Mouse (Mus musculus): Measurements from ENCODE around the gene Cpvl.

Cpvl gene

DNA sequence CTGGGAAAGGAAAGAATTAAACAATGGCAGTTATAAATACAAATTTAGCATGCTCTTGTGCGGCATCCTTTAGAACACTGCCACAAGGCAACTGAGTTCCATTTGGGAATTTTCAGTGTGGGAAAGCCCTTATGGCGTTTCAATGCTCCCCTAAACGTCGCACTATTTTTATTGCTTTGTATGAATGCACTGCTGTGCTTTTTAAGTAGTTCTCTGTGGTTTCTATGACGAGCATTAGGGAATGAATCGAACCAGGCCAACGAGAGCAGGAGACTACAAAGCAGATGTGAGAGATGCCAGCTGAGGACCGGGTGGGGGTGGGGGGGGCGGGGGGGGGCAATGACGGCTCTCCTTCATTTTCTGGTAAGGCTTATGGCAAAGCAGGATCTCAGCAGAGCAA, 96.8 kb downstream of the Cpvl start:
- DNase-seq, result peak; percentile 26

DNA sequence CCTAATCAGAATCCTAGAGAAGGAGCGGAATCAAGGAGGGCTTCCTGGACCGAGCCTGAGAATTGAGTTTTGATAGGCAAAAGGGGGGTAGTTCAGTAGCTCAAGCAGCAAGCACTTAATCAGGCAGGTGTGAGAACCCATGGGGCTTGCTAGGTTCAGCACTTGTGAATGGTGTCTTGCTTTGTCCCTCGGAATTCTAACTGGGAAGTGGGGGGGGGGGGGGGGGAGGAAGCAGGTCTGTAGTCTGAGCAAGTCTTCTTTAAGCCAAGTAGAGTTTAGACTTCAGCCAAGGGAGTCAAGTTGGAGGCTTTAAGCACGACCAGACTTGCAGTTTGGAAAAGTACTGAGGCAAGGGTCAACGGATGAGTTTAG, 97.2 kb downstream of the Cpvl start:
- DNase-seq, result no peak

DNA sequence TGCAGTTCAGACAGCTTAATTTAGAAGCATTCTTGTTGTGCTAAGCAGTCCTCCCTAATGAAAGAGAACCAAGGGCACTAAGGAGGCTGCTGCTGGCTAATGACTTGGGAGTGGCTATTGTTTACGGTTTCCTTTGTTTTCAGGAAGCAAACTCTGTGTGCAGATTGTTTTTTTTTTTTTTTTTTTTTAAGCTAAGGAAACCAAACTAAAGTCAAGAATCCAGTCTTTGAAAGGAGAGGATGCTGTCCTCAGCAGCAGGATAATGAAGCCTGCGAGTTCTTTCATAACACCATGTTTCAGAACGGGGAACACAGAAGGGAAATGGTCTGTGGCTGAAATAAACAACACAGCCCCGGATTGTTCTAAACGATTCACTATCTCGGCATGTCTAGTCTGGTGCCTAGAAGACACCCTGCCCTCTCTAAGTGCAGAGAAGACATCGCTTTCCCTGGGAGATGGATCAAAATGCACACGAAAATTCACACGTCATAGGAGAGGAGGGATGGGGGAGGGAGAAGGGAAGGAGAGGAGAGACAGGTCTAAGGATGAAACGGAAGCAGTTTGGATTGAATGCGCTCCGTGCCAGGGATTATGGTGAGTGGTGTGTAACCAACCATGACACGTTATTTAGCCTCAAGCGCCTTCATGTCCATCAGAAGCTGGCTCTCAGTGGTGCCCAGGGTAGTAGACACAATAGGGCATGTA, 97.8 kb downstream of the Cpvl start:
- DNase-seq, result no peak

DNA sequence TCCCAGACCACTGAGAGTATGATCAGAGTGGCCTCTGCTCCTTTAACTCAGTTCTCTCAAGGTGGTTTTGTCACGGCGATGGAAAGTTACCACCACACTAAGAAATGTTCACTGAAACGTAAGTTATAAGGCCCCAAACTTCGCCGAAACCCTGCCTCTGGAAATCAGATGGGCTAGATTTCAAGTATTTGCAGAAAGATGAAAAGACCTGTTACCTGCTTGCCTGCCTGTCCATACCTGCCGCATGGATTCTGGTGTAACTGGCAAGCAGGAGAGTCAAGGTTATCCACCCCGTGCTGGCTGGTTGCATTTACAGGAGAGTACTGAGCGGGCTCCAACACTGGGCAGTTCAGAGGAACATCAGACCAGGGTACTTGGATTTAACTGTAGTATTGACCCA, 98.9 kb downstream of the Cpvl start:
- DNase-seq, result no peak

DNA sequence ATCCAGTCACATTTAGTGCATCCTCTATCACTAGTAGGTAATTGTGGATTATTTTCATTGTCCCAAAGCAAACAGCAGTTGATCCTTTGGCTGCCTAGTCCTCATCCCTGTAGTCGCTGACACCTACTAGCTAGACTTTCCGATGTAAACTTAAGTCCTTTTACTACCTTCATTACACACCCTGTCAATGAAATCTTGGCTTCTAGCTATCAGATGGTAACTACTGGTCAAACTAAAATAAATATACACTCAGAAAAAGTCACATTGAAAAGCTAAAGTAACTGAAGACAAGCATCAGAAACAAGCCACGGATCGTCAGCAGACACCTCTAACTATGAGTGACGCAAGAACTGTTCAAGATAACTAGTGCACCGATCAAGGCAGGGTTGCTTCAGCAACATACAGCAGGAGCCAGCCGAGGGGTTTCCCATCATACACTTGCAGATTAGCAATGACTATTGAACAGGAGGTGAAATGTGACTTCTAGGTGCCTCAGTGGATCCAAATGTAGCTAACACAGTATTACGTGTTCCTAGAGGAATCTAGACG, 103.5 kb downstream of the Cpvl start:
- no peak for DNase-seq

DNA sequence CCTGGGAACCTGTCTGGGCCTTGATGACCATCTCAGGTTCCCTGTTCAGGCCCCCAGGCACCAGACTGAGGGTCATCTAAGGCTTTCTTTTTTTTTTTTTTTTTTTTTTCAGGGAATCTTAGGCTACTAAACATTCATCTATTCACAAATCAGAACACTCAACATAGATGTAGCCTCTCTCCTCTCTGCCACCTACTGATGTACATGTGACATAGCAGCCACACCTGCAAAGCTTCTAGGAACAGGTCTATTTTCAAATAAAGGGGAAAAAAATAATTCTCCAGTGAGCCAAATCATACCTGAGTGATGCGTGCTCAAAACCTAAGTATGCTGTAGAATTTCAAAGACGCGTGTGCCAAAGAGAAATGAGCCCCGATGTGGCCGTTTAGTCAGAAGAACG, 106.6 kb downstream of the Cpvl start:
- DNase-seq, result no peak

DNA sequence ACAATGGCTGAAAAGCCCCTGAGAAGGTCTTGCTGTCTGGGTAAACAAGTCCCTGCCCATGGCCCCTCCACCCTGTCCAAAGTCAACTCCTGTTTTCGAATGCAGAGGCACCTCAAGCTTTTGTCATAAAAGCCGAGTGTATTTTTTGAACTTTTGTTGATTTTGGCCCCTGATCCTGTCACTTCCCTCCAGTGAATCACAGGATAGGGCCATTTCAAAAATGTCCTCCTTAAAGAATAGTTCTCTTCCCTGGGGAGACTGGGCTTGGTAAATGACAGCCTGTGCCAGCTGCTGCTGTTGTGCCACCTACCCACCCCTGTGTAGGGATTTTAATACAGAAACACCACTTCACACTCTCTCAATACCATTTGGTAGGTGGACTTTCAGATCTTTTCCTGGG, 115.5 kb downstream of the Cpvl start:
- DNase-seq, result no peak

DNA sequence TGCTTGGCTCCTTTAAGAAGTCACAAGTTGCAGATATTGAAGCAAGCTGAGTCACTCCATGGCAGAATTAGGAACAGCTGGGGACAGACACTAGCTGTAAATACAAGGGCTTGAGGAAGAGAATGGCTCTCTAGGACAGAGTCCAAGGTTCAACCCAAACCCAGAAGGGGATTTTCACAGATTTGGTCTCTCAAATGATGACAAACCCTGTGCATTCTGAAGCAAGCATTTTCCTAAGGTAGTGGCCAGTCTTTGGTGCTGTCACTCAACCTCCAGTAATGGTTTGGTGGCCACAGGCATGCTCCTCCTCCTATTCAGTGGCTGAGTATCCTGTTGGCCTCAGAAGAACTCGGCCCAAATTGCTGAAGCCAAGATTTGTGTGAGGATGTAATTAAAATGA, 119.4 kb downstream of the Cpvl start:
- DNase-seq, result no peak

DNA sequence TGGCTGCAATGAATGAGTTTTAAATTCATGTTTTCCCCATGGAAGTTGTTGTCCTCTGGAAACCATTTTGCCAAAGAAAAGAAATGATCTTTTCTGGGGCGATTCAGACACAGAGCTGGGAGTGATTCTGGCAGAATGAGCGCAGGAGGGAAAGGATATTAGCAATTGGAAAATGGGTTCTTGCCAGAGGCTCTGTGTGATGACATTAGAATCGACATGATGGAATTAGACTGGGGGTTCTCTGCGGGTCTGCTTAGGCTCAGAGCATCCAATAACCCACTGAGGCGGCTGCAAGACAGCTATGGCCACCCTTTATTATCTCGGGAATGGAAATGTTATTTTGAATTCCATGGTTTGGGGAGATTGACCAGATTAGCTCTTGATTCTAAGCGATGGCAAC, 120.6 kb downstream of the Cpvl start:
- no peak for DNase-seq

DNA sequence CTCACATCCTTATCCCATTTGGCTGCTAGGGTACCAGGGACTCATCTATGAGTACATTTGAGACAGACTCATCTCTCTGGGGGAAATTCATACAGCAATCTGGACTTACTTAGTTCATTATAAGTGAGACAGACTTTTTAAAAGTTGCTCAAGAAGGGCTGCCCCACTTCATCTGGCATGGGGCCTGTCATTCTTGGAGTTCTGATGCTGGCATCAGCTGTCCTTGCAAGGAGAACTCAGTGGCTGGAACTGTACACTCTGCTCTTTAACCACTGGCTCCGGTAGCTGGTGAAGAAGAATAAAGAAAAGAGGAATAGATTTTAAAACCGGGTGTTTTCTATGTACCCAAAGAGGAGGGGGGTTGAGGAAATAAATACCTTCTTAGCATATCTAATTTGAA, 121.7 kb downstream of the Cpvl start:
- DNase-seq, result peak; percentile 28

DNA sequence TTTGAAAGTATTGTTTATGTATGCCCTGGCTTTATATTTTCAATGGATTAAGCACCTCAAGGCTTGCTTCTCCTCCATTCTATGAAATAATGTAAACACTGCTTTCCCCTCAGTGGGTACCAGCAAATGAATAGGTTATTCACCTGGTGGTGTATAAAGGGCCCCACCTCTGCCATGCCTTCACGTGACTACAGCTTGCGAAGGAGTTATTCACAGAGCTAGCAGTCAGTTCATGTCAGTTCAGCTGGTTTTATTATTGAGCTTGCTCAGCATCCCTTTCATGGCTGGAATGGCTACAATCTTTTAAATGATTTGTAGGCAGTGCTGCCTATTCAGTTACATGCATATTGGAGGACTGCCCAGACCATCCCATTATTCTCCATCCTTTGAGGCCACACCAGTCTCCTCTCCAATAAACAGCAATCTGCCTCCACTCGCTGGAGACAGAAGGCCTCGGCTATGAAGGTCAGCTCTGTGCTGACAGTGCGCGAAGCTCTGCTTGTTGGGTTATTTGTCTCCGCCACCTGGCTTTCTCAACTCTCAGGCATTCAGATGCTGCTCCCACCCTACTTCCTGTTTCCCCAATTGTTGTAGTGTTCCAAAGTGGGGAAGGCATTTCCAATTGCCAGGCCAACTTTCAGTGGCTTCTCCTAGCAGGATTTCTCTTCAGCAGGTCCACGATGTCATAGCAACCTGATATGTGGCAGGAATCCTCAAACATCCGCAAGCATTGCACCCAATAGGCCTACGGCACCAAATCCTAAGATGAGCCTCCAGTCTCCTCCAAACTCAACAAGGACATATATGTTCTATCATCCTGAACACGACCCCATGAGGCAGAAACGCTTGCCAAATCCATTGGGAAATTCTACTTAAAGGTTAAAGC, 123.3 kb downstream of the Cpvl start:
- peak; percentile 20 for DNase-seq

DNA sequence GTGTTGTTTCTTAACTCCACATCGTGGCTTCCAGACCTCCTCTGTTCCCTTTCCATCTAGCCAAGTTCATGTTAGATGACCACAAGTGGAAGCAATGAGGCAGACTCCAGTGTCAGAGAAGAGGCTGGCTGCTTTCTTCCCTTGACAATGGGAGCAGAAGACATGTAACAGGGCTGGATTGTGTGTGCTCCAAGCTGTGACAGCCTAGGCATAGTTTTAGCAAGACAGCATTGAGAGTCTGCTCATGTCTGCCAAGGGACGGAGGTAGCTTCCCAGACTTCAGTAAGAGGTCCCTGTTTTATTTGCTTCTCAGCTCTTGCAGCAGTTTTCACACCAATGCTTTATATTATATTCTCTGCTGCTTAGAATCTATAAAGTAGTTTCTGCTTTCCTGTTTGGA, 124.2 kb downstream of the Cpvl start:
- no peak for DNase-seq

DNA sequence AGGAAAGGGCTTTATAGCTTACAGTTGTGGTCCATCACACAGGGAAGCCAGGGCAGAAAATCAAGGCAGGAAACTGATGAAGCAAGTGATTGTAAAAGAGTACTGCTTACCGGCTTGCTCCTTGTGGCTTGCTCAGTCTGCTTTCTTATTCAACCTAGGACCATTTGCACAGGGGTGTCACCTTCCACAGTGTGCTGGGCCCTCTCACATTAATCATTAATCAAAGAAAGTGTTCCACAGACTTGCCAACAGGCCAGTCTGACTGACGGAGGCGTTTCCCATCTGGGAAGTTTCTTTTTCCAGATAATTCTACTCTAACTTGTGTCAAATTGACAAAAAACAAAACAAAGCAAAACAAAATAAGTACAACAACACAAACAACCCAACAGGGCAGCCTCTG, 124.9 kb downstream of the Cpvl start:
- no peak for DNase-seq

DNA sequence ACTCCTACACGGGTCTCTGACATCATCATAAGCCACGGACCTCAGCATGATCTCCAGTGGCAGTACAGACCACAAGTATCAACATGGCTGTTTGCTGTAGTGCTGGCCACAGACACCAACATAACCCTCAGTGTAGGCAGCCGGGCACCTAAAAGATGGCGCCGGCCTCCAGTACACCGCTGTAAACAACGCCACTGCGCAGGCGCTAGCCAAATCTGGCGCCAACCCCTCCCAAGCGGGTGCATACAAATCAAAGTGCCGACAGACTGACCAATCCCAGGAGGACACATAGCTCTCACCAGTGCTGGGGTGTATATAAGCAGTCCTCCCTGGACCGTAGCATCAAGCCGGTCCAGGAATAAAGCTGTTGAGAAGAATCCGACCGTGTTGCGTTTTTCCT, 133.8 kb downstream of the Cpvl start:
- DNase-seq, result no peak

DNA sequence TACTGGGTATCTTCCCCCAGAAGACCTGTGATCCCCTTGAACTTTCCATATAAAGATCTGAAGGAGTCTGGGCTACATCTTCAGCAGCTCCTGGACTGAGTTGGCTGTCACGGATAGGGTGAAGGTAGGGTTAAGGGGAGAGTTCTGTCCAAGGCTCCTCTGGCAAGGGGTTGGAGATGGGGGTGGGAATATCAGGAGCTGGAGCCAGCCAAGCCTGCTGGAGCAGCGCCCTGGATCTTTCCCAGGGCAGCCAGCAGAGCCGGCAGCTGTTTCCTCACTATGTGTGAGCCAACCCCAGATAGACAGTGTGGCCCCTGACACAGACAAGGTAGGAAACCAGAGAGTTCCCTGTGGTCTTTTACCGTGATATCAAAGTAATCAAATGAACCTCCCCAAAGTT, 153.3 kb downstream of the Cpvl start:
- no peak for DNase-seq

Data from layer of hippocampus, adult 9-11 months (tissue).